Mouse (Mus musculus): ENCODE measurements around the gene Fam71a.

Gene Fam71a

DNA sequence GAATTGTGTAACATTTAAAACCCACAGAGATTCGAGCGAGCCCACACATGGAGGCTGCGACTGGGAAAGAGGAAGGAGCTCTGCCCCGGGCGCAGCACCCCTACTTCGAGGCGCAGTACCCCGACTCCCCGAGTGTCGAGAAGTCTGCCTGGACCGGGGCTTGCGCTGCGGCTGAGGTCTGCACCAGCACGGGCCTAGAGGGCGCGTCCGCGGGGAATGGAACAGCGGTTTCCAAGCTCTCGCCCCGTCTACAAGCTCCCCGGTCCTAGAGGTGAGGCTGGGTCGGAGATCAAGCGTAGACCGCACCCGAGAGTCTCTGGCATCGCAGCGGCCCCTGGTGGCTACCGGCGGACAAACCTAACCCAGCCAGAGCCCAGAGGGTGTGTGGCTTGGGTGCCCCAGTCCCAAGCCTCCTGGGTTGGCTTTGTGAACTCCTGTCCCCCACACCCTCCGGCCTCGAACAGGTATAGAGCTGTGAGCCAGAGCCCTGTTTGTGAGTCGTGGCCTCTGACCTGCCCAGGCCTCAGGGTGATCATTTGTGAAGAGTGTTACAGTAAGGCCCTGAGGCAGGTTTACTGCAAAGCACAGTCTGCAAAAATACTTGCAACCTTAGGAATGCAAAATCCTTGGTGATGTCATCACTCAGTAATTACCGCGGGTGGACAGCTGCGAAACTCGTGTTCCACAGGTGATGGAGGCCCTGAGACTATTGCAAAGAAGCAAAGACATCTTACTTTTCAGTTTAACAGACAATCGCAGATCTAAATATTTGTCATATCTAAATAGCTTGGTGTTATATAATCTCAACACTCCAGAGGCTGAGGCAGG is 38.6 kb downstream of the Fam71a start:
- in situ Hi-C loops (cut with MboI, MseI) = loop anchor here (5.0 kb wide), 1 partner anchor 39 kb away; no protein-coding TSS in a partner anchor

DNA sequence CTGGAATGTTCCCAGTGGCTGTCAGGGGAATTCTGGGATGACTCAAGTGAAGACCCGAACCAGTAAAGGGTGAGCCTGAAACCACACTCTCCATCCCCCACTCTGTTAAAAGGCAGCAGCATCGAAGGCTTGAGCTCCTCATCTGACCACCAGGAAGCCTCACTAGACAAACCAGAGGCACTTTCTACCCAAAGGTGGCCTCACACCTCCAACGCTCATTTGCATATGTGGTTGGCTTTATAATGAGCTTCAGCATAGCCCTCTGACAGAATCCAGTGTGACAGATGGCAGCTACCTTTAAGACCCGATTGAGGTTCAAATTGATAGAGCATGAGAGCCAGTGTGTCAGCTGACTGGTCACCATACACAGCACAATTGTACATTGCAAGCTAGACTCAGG is 40.3 kb downstream of the Fam71a start:
- in situ Hi-C loops (cut with MboI, MseI) = no loop called here

DNA sequence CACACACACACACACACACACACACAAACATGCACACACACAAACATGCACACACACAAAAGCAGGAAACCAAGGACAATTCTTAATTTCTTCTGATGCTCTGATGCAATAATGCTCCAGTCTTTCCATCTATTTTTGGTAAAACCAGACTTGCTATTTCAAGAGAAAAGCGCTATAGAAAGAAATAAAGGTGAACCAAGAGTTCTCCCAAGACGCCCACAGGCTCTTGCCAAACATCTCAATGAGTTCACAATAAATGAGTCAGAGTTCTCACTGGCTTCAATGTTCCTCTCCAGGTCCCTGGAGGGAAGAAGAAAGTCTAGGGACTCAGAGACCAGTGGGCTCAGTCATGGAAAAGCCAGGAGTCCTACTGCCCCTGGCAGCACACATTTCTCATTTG is 40.9 kb downstream of the Fam71a start:
- in situ Hi-C loops (cut with MboI, MseI) = no loop called here

DNA sequence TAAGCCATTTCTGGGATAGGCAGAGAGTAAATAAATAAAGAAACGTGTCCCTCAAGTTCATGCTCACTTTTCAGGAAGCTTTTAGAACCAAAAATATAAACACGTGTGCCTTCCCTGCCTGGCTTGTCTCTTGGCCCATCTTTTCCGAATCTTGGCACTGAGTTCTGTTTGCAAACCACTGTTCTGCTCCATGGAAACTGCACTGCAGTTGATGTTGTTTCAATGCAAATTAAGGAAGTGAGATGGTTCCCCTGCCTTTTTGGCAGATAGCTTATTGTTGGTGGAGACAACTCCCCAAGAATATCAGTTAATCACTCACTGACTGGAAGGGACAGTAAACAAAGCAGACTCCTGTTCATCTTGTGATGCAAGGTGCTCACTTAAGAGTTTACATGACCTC is 41.9 kb downstream of the Fam71a start:
- in situ Hi-C loops (cut with MboI, MseI) = no loop called here

DNA sequence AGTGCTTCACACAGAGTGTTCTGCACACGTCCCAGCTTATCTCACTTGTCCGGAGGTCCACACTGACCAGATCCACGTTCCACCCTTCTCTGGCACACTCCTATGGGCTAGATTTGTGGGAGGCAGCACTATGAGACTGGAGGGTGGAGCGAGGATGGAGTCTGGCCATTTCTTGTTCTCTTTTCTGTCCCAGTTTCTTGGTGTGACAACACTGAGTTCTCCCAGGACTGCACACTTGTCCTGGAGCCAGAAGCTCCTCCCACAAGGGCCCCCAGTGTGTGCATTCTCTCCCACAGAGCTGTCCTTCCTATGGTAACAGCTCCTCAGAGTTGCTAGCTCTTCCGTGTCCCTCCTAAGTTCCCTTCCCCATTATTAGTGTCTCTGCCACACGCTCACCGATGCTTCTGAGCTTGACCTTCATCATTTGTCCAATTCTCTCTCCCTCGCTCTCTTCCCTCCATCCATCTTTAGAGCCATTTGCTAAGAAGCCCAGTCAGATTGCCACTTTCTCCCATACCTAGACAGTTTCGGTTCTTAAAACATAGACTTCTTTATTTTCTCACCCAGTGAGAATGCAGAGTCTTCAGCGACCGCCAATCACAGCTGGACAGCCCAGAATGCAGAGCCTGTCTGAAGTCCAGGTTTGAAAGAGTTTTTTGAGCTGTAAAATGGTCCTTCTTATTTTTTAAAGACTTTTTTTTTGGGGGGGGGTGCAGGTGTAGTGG is 48.9 kb downstream of the Fam71a start:
- in situ Hi-C loops (cut with MboI, MseI) = no loop called here

DNA sequence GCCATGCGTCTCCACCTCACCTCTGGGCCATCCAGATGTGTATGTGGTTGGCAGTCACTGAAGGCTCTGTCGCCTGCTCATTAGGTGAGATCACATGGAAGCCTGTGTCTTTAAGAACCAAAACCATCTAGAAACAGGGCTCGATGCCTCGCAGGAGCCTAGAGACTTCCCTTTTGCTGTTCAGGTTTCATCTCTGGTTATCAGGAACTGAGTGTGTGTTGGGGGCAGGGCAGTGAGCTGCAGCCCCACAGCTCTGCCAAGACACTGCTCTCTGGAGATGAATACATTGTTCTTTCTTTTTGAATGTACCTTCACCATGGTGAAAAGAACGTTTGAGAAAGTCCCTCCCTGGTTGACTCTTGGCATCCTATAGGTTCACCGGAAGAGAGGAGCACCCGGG is 49.7 kb downstream of the Fam71a start:
- in situ Hi-C loops (cut with MboI, MseI) = no loop called here

Measured in T-helper 1 cell (primary cell).